Mouse (Mus musculus): ENCODE measurements at regions not wholly inside any gene's neighbourhood (a gene's known extent, or its start where the extent isn't known, plus 50 kb on each side); places are given as distances from the start of the nearest gene placed in this dataset.
A peak's percentile ranks its signal among the peaks of the same experiment; 100 is the strongest.

DNA sequence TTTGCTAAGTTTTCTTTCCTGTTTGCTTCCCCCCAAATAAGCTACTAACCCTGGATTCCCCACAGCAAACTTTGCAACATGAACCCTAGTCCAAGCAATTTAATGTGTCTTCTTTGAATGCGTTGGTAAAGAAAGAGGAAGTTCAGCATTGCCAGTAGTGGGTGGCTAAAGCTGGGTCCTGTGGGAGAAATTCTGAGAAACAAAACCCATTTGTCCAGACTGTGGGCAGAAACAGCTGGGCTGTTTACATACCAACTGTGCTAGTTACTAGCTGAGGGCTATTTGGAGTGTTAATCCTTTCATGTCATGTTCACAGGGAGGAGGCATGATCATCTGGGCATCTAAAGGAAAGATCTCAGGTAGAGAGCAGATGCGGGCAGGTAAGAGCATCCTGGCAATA lies 51.8 kb upstream of the 1190002N15Rik start:
- DNase-seq (ENCODE audit: low read depth, low spot score), result no peak

DNA sequence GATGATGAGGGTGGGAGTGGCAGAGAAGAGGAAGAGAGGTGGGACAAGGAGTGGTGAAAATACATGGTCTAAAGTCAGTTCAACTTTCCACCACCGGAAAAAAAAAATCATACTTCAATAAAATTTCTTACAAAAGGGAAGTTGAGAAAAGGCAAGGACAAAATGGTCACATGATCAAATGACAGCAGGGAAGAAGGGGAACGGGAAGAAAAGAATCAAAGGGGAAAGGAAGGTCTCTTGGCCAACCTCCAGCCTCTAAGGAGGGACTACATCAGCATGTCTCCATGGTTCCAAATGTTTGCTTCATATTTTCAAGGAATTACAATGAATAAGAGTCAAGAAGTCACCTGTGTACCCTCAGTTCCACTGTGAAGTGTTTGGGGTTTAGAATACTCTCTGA lies 64.7 kb upstream of the Slc9a9 start:
- no peak for DNase-seq (ENCODE audit: low read depth, low spot score)

GRCm38 (mm10) chr9:94606422-94606821 lies 63.3 kb upstream of the Slc9a9 start:
- no peak for DNase-seq (ENCODE audit: low read depth, low spot score)

DNA sequence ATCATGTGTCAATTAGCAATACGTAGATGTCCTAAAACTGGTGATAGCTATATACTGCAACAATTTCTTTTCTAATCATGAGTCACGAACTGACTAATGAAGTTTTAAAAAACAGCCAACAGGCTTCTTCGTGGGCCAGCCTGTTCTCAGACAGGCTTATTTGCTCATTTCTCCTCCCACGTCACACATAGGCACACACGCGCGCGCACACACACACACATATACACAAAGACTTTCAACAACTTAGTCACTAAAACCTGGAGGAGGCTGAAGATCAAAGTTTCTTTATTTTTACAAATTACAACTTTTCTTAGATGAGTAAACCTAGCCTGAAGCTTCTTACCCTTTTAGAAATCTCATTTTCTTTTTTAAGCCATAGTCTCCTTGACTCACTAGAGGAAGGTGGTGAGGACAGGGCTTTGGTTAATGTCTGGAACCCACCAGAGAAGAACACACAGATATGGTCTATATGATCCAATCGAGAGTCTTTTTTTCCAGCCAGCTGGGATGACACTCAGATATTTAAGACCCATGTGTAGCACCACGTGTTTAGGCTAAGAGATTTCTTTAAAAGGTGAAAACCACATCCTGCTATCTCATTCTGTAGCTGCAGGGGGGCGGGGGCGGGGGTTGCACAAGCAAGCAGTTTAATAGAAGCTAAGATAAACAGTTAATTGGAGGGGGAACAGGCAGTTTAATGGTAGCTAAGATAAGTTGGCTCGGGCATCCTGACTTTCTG lies 62.5 kb upstream of the Slc9a9 start:
- peak; percentile 77 for DNase-seq (ENCODE audit: low read depth, low spot score)

DNA sequence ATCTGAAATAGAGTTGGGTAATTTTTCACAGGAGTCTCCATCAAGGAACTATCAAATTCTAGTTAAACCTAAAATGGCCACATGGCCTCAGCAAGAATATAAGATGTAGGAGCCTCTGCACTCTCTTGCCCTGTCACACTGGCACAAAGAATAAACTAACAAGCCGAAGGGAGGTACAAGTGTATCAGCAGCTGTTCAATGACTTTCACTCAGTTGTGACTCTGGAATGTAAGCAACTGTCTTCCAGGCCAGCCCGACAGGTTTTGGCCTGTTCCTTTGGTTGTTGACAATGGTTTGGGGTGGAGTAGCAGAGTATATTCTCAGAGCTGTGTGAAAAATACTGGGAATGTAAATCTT lies 62.0 kb upstream of the Slc9a9 start:
- DNase-seq (ENCODE audit: low read depth, low spot score), result no peak

DNA sequence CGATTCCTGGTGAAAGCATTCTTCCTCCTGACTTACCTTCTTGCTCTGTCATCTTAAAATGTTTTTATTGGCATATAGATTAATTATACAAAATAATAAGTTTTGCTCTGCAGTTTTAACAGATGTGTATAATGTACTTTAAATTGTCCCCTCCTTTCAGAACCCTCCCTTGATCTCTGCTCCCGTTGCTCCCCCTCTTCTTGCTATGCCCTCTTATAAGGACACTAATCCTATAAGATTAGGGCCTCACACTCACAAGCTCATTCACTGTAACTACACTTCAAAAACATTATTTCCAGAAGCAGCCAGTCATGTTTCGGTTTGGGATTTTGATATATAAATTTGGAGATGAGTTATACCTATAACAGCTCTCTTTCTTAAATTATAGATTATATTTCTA lies 59.6 kb upstream of the Slc9a9 start:
- no peak for DNase-seq (ENCODE audit: low read depth, low spot score)

DNA sequence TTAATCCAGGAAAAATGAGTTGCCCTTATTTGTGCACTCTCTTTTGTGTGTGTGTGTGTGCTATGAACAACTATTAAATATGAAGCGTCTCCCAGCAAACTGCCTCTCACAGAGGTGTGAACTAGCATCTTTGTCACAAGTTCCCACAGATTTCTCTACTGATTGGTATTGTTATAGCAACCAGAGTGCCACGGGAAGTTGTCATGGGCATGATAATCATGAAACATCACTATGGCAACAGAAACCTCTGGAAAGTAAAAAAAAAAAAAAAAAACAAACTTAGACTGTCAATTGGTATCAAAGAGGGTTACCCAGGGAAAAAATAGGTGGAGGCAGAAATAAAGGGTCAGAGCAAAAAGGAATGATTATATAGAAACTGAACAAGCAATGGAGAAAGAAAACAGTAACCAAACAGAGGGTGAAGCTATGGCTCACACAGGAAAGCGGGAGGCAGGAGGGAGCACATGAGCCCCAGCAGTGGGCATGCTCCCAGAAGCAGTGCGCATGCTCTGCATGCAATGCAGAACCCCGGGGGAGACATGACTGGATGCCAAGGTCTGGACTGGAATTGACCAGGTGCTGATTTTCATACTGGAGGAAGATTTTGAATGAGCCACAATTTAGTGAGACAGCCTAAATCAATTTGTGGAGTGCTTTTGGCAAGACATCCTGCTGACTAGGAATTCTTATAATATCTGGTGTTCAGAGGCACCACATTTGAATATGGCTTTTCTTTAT lies 58.9 kb upstream of the Slc9a9 start:
- peak; percentile 53 for DNase-seq (ENCODE audit: low read depth, low spot score)

DNA sequence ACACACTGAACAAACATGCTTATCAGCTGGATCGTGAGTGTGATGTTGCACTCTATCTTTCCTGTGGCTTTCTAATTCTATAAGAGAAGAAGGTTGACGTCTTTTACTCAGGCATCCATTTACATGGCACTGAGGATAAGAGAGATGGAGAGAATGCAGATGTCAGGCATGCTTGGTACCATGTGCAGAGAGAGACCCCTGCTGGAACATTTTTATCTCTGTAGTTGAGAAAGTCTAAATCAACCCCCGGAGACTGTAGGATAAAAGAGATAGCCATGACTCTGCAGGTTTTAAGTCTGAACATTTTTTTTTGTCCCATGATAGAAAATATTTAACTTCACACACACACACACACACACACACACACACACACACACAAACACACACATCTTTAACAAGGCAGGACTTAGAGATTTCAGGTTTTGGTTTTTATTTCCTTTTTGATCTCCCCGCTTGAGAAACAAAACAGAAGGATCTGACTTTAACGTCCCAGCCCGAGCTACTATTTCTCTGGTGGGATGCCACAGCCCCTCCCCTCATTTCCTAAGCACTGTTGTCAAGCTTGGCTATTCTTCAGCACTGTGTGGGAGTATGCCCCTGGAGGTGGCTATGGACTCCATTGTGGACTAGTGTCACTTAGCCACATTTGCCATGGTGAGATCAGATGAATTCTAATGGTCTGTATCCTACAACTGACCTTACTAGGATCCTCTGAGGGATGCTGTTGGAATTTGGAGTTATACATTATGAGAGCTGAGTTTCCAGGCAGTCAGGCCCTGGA lies 55.6 kb upstream of the Slc9a9 start:
- peak; percentile 65 for DNase-seq (ENCODE audit: low read depth, low spot score)

- no peak for DNase-seq (ENCODE audit: low read depth, low spot score)
These were observed 54.5 kb upstream of the Slc9a9 start for GRCm38 (mm10) chr9:94615205-94615604.

DNA sequence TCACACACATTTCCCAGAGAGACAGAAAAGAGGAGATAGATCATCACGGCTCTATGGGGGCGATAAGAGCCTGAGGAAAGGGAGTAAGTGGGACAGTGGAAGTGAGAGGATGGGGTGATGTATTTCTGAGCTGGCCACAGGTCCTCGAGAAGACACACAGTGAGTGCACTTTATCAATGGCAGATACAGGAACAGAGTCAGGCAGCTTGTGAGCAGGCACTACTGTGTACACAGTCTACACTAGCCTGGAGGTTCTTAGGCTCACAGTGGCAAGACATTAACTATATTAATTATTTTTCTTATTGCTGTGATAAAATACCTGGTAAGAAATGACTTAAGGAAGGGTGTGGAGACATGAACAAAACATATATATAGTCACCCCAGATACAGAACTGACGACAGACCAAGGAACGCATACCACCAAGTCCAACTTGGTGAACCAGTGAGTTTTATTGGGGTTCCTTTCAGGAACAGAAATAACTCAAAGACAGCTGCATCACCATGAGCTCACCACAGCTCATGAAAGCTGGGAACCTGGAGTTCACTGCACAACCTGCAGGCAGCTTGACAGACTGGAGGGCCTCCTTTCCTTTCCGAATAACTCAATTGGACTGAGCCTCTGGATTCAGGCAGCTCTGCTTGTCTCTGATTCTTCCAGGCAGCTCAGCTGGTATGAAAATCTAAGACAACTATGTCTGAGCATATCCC lies 51.5 kb upstream of the Slc9a9 start:
- no peak for DNase-seq (ENCODE audit: low read depth, low spot score)
